Mouse (Mus musculus) CD8-positive naive resting alpha-beta T cell, adult 2 months (primary cell): ENCODE measurements around the gene Pga5.

Source experiments
- DNase-seq, 2 experiments: peaks; one replicate each; pipeline ENCODE4 v3.0.0; 2022; ENCODE audit warnings: low read depth in 2 of 2, low spot score in 2 of 2

The Pga5 gene

DNA sequence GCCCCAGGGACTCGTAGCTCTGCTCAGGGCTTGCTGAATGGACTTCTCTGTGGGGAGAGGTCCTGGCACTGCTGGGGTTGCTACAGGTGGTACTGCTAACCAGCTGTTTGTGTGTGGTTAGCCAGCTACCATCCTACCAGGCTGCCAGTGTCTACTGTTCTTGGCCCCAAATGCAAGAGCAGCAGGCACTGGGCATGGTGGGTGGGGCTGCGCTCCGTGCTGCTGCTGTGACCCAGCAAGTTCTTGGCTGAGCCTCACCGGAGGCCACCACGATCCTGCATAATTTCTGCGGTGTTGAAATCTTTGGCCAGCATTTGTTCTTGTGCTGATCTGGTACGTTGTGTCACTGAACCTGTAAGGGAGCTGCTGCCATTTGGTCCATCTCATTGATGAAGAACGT, 25.6 kb upstream of the Pga5 start:
- DNase-seq = no peak

DNA sequence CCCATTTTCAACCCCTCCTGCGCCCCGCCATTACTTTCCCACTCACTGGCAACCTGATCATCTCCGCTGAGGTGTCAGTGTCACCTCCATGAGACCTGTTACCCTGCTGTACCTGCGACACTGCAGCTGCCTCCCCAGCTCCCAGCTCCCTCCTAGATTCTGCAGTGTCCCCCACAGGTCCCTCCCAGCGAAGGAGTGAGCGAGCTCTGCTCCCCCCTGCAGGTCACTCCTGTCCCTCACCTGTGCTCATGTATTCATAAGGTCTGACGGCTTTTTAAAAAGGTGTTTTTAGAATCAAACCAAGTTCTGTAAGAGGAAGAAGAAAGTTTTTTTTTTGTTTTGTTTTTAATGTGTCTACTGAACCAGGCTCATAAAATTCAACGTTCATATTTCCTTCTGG, 24.3 kb upstream of the Pga5 start:
- no peak for DNase-seq

DNA sequence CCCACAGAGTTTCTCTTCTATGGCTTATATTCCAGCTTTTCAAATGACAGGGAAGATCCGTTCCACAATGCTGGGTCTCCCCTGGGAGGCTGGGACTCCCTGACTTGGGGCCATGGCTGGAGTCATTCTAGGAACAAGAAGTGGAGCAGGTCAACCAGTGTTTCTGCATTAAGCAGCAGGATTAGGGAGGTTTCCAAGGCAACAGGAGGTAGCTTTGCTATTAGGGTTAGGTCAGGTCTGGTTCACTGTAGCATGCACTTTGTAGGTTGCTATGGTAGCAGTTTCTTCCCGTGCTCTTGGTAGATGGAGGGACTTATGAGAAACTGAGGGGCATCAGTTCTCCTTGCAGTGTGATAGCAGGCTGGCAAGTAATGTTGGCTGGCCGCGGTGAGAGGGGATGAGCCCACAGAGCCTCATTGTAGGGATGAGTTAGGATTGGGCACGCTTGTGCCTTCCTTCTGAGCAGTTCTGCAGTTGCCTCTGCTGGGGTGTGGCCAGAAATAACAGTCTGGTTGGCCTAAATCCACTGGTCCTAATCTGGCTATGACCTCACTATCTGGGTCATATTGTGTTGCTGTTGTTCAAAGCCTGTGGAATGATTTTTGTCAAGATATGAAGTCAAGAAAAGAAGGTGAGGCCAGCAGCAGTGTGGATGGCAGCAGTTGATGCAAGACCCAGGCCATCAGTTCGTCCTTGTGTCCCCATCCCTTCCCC, 23.3 kb upstream of the Pga5 start:
- no peak for DNase-seq

DNA sequence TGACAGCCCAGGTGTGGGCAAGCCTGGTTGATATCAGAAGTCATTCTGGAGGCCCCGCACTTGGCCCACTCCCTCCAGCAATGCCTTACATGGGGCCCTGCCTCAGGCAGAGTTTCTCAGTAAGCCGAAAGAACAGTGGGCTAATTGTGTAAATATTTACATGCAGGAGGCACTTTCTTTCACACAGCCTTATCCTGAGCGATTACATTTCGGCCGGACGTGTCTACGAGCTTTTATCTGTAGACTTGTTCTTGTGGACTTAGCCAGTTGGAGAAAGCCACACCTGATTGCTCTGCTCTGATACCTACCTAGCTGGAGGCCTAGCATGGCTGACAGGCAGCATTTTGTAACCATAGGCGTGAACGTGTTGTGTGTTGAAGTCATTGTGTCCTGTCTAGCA, 22.0 kb upstream of the Pga5 start:
- DNase-seq = no peak

DNA sequence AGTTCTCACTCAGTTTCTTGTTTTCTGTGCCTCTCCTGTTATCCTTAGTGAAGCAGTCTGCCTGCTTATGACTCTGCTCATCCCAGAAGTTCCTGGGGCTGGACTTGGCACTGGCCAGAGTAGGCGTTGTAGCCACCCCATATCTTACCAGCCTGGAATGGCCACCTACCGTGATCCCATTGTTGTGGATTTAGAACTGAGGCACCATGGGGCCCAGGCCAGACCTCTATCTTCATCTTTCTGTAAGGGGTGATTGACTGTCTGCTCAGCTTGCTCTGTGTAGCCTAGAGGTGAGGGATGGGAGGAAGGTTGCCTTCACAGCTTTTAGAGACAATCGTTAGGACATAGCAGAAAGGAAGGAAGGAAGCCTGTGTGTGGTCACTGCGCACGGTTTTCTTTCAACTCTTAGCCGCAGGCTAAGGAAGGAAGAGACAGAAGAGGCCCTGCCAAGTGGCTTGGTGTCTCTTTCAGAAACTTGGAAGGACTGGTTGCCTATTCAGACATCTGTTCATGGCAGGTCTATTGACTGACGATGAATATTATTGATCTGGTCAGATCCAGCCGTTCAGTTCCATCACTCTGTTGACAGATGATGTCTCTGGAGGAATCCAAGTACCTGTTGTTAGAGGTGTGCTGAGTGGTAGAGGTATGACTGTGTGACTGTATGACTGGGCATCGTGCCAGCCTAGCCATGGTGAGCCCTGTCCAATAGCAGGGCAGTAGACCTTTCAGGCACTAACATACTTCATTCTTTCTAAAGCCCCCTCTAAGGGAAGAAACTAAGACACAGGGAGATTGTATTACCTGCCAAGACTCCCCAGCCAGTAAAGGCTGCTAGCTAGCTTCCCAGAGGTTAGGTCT, 20.5 kb upstream of the Pga5 start:
- DNase-seq = no peak

DNA sequence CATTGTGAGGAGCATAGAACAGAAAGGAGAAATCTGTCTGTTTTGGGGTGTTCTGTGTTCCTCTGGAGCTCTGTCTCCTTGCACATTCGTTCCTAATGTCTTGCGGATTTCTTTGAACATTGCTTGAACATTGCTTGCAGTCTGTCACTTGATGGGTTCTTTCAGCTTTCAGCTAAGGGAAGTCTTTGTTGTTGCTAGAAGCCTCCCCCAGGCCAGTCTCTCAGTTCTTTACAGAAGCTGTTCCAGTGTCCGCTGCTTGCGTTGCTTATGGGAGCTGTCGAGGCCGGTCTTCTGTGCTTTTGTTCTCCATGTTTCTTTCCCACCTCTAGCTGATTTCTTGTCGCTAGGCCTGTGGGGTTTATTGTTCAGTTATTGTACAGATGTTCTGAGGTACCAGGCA, 17.9 kb upstream of the Pga5 start:
- no peak for DNase-seq

DNA sequence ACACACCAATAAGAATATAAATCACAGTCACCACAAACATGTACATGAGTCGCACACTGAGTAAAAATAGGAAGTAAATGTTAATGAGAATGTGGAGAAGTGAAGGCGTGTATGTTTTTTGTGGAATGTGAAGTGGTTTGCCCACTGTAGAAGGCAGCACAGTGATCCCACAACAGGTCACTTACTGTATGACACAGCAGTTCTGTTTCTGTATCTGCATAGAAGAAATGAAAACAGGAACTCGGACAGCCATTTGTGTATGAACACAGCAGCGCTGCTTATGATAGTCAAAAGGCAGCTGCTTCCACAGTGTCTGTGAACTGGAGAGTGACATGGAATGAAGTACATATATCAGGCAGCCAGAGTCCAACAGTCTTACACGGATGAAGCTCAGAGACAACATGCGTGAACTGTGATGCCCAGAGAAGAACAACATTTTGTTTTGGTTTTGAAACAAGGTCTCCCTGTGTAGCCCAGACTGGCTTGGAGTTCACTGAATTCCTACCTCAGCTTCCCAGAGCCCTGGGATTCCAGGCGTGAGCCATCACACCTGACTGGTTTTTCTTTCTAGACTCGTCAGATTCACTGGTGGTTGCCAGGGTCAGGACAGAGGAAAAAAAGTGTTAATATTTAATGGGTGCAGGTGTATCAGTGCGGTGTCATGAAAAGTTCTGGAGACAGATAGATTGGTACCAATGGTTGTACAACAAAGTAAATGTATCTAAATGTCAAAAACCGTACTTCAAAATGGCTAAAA, 16.2 kb upstream of the Pga5 start:
- no peak for DNase-seq

DNA sequence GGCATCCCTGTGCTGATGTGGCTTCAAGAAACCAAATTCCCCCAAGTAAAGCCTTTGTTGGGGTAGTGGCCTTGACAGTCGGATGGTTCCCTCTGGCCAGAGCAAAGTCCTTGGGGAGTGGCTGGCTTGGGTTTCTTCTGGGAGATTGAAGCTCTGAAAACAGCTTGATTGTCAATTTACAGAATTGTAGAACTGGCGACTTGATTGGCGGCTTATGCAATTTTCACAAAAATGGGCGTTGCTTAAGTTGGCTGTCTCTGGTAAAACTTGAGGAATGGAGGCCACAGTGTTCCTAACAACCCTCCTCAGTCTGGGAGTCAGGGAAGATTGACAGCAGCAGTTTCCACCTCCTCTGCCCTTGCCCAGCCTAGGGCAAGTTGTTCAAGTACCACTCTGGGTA, 14.5 kb upstream of the Pga5 start:
- no peak for DNase-seq

DNA sequence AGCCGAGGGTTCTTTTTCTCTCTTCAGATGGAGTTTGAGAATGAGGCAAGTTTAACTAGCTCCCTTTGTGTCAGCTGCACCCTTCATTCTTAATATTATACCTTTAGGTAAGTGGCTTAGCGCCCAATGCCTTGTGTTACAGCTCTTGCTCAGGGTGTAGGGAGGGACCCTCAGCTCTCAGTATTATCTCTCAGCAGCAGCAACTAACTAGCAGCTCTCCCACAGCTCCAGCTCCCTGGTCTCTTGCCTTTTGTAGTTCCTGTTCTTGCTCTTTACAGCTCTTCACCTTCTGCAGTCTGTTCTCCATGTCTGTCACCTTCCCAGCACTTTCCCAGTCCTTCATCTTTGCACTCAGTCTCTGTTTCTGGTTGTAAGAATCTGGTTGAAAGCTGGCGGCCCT, 13.8 kb upstream of the Pga5 start:
- no peak for DNase-seq

DNA sequence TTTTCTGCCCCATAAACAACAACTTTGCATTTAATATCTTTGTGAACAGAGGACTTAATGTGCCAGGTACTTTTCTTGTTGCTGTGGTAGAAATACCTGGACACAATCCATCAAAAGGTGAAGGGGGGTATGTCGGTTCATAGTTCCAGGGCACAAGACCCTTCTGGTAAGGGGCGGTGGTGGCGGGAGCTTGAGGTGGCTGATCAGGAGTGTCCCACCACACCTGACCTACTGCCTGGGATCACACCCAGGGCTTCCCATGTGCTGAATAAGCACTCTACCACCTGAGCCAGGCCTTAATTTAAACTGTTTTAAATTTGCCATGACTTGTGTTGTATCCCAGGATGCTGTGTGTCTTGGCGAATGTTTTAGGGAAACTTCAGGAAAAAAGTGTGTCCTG, 13.2 kb upstream of the Pga5 start:
- no peak for DNase-seq

DNA sequence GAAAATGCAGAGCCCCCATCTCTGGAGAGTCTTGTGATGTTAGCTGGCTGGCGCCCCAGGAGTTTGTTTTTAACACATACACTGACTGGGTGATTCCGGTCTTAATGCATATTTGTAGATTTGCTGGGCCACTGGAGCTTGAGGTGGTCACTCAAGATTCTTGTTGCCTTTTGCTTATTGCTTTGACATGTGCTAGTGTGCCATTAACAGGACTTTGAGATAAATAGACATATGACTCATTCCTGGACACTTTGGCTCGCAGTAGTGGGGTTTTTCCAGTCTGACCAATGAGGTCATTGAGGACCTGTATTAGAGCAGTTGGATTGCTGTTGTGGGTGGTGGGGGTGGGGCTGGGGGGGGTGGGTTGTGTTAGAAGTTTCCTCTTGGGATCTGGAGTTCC, 12.5 kb upstream of the Pga5 start:
- no peak for DNase-seq

DNA sequence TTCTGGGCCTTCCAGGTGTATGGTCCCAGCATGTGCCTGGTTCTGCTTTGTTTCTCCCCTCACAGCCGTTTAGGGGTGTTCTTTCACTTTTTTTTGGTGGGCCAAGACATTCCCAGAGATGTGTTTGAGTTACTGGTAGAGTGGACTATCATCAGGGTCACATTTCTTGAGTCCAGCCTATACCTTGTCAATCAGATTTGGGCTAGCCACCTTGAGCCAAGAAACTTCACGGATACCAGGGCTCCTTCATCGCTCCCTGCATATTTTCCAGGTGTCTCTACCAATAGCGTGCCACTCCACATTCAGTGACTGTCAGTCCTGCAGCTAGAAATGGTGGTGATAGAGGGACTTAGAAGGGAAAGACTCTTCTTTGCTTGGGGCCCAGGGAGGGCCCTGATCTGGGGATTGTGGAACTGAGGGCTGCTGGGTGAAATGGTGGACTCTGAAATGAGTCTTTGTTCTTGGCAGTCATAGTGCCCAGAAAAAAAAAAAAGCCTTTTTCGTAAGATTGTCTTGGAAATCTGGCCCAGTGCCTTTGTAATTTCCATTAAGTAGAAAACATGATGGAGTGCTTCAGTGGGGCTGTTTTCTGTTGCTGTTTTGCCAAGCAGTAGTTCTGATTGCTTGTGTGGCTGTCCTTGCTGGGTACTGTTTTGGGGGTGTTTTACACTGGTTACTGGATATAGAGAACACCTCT, 11.7 kb upstream of the Pga5 start:
- no peak for DNase-seq

DNA sequence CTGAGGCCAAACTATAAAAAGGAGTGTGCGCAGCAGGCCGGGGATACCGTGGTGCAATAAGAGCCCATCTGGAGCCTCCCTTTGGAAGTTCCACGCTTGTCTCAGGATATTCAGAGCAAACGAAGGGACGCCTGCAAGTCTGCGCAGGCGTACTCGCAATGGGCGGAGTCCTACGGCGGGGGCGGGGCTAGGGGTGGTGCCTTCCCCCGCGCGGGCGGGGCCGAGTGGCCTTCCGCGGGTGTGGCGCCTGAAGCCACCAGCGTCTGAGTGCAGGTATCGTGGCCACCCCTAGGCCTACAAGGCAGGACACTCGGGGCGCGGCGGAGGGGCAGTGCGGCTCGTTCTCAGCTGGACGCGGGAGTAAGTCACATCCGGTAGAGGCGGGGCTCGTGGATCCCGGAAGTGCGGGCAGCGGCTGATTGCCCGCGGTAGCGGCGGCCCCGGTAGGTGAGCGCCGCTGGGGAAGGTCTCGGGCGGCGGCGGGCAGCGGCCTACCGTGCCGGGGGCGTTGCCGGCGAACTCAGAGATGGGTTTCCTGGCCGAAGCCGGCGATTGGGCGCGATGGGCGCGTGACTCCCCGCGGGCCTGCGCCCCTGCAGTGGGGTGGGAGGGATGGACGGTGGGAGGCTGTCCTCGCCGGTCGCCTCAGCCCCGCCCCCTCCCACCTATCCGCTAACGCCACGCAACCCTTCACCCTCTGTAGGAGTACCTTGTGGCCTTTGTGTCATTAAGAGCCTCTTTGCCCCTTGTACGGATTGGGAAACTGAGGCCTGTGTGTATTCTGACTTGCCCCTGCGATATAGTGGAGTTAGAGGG, 10.9 kb upstream of the Pga5 start, which contains the start of gene Vps37c:
Gene Vps37c (plus strand): TSS at position 199 of the 816 bp plus-strand sequence.
- peak; percentile 88 to 95 for DNase-seq

DNA sequence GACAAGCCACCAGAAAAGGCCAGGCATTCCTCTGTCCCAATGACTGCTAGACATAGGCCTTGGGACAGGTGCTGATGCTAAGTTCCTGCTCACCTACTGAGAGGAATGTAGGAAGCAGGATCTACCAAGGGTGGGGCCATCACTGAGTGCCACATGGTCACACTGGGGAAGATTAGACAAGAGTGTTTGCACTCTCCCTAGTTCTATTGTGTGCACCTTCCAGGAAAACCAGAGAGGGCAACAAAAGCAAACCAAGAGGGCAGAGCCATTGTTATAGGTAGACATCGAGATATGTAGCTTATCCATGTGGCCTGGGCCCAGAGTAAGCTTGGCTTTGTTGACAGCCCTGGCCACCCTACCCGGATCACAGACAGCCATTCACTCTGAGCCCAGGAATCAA, 7.9 kb upstream of the Pga5 start:
- no peak for DNase-seq

DNA sequence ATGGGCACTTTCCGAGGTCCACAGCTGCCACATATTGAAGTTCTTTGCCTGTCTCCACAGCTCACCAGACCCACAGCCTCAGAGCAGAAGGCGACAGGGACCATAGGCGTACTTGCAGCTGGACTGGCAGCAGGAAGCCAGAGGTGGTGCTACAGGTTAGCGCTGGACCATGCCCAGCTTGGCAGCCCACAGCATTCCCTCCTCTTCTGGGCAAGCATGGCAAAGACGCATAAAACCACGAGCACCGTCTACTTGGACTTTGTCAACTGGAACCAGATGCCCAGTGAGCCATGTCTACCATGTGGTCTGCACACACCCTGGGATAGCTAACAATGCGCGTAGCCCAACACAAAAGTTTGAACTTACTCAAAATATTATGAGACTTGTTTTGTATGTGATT, 7.2 kb upstream of the Pga5 start:
- no peak for DNase-seq

DNA sequence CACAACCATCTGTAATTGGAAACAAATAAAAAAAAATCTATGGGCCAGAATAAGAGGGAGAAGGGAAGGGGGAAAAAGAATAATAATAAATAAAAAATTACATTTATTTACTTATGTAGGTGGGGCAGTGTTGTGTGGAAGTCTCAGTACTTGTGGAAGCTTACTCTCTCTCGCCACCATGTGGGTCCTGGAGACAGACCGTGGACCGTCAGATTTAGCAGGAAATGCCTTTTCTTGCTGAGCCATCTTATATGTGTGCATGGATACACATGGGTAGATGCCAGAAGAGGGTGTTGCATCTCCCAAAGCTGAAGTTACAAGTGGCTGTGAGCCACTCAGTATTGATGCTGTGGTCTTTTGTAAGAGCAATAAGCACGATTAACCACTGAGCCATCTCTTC, 3.7 kb upstream of the Pga5 start:
- no peak for DNase-seq

DNA sequence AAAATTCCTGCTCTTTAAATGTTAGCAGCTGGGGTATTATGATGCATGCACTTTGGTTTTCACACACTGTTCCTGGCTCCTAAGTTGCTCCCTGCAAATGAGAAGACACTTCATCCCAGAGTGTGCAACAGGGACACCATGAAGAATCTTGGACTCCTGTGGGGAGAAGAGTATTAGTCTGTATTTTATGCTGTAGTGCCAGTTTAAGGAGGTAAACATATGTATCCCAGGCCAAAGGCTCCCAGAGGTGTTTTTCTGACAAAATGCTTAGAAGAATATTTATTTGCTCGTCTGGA, 849 bp upstream of the Pga5 start:
- DNase-seq = no peak

DNA sequence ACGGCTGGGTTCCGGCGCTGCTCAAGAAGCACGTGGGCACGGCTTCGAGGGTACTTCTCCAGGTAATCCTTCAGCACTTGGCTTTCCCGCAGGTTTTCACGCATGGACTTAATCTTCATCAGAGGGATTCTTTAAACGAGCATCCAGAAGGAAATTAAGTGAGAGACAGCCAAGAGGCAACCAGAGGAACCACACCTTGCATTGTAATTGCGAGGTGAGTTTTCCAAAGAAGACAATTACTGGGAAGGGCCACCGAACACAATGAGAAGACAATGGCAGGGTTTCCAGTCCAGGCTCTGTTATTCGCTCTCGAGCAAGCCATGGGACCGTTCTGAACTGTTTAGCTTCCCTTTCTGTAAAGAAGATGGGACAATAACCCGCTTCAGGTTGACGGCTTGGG, 1.2 kb downstream of the Pga5 start:
- DNase-seq = no peak

DNA sequence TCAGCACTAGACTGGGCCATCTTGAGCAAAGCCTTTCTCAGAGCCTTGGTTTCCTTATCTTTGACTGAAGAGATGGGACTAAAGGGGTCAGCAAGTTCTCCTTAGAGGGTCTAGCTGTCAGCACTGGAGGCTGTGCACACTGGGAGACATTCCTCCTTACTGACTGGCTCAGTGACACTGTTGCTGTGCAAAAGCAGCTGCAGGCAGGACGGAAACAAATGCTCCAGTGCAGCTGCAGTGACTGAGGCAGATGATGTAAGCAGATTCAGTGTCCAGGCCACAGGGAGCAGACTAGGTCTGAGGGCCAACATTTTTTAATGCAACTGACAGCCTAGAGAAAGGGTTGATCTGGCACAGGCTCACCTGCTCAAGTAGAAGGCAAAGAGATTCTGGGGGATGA, 4.6 kb downstream of the Pga5 start:
- no peak for DNase-seq

DNA sequence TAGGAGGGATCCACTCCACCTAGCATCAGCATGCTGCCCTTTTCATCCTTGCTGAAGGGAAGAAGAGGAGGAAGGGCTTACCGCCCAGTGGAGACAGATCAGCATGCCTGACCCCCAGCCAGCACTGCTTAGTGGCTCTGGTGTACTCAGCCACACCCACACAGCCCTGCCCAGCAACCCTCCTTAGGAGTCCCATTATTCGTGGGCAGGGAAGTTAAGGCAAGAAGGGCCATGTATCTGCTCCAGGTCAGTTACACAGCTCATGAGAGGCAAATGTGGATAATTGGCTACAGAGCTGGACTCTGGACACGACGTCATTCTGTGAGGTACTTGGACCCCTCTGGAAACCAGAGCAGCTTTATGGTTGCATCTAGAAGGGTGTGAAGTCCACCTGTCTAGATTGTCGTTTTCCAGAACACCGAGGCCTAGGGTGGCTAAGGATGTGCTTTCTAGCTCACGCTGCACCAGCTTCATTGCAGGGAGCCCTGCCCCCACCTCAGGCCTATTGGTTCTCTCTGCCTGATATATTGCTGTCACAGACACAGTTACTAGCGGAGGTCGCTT, 5.9 kb downstream of the Pga5 start:
- no peak for DNase-seq
